Comparison of ENCODE assay signal across 13 mouse cellular contexts in genomic region chr4:107756222-107756621, GRCm38 (mm10). TPM values are rescaled to one million over a fixed set of nuclear protein-coding genes. Genes with fewer than 3 reads are reported as not detected.
DNase-seq lines count a peak whose midpoint lies in the region; ATAC-seq and TF ChIP-seq lines count a peak whose summit lies in the region.
"Had no signal": no experiment of that assay in that cellular context is flagged by ENCODE, and none has a peak within 500 bp of the region (broad histone marks: within the 10 kb centered on the region; RNA-seq: fewer than 3 reads in every experiment).

No protein-coding gene starts in this region.

- H3K36me3 ChIP-seq in kidney, embryonic 16.5 days (ENCODE audit: insufficient read depth, low read length), result no peaks in the 10 kb centered on the region
- H3K36me3 ChIP-seq in kidney, adult 2 months (ENCODE audit: control insufficient read depth, insufficient read depth, low read length), result no peaks in the 10 kb centered on the region
- H3K36me3 ChIP-seq in embryonic facial prominence, embryonic 10.5 days (replicated peaks), result no peaks in the 10 kb centered on the region
- no peaks in the 10 kb centered on the region for H3K36me3 ChIP-seq in hindbrain, embryonic 13.5 days
- H3K36me3 ChIP-seq in midbrain, embryonic 16.5 days (ENCODE audit: control insufficient read depth, insufficient read depth, low read length), result no peaks in the 10 kb centered on the region
- H3K36me3 ChIP-seq: embryonic facial prominence, embryonic 13.5 days; heart, embryonic 15.5 days; liver, embryonic 15.5 days had no signal

- H3K4me2 ChIP-seq in kidney, embryonic 16.5 days (replicated peaks; ENCODE audit: low read depth, low read length), result no peak overlapping the region
- no peak overlapping the region for H3K4me2 ChIP-seq in hindbrain, embryonic 13.5 days
- H3K4me2 ChIP-seq in midbrain, embryonic 16.5 days (ENCODE audit: low read length), result no peak overlapping the region
- H3K4me2 ChIP-seq: embryonic facial prominence, embryonic 13.5 days; heart, embryonic 15.5 days; liver, embryonic 15.5 days had no signal

- H3K9ac ChIP-seq in kidney, embryonic 16.5 days (replicated peaks; ENCODE audit: low read length), result peak overlapping the region; percentile 0; the same call in 1 of the 2 replicates
- 0 out of 2 replicates have a peak overlapping the region, but pooled peaks have one; percentile 24 for H3K9ac ChIP-seq in hindbrain, embryonic 13.5 days
- no peak overlapping the region for H3K9ac ChIP-seq in midbrain, embryonic 16.5 days (ENCODE audit: low read depth, low read length)
- H3K9ac ChIP-seq: embryonic facial prominence, embryonic 13.5 days; heart, embryonic 15.5 days; liver, embryonic 15.5 days had no signal

- ATAC-seq in kidney, embryonic 16.5 days (ENCODE audit: low FRiP score, low TSS enrichment), result no peak
- peak; percentile 44; the same call in 1 of the 2 replicates for ATAC-seq in hindbrain, embryonic 13.5 days (ENCODE audit: low FRiP score)
- 0 out of 2 replicates have a peak, but pooled peaks have one; percentile 11 for ATAC-seq in midbrain, embryonic 16.5 days

- H3K27me3 ChIP-seq in kidney, embryonic 16.5 days (ENCODE audit: insufficient read depth, low read length), result no peaks in the 10 kb centered on the region
- H3K27me3 ChIP-seq in kidney, adult 2 months (replicated peaks; ENCODE audit: control insufficient read depth, insufficient read depth, low read length), result no peaks in the 10 kb centered on the region
- peaks cover 50% of the 10 kb centered on the region for H3K27me3 ChIP-seq in embryonic facial prominence, embryonic 10.5 days (replicated peaks; ENCODE audit: low read depth, poor library complexity, severe bottlenecking)
- H3K27me3 ChIP-seq in hindbrain, embryonic 13.5 days, result peaks cover 35% of the 10 kb centered on the region
- no peaks in the 10 kb centered on the region for H3K27me3 ChIP-seq in midbrain, embryonic 16.5 days (ENCODE audit: control insufficient read depth, insufficient read depth, low read depth, low read length)

- TF ChIP-seq CTCF in kidney, adult 2 months (conservative IDR thresholded peaks at IDR 0.05; ENCODE audit: insufficient read depth, insufficient read length, low read depth, low read length), result no peak
- no peak for TF ChIP-seq CTCF in gastrocnemius, adult 2 months (IDR thresholded peaks at IDR 0.05)

- WGBS in kidney, embryonic 16.5 days, result 9% methylated on average over 10 of the region's 10 CpGs
- WGBS in kidney, adult 2 months, result 28% methylated on average over 10 of the region's 10 CpGs
- 17% methylated on average over 10 of the region's 10 CpGs for WGBS in embryonic facial prominence, embryonic 10.5 days
- 10% methylated on average over 10 of the region's 10 CpGs for WGBS in hindbrain, embryonic 13.5 days
- WGBS in midbrain, embryonic 16.5 days, result 17% methylated on average over 9 of the region's 10 CpGs

- no peak overlapping the region for H3K4me3 ChIP-seq in kidney, embryonic 16.5 days (ENCODE audit: low read length)
- no peak overlapping the region for H3K4me3 ChIP-seq in kidney, adult 2 months (ENCODE audit: insufficient read depth, low read depth, low read length)
- no peak overlapping the region; the same call in 1 of the 2 replicates for H3K4me3 ChIP-seq in embryonic facial prominence, embryonic 10.5 days
- no peak overlapping the region for H3K4me3 ChIP-seq in hindbrain, embryonic 13.5 days
- H3K4me3 ChIP-seq in midbrain, embryonic 16.5 days (ENCODE audit: low read depth, low read length), result no peak overlapping the region
- H3K4me3 ChIP-seq in gastrocnemius, adult 2 months, result no peak overlapping the region
- H3K4me3 ChIP-seq: embryonic facial prominence, embryonic 13.5 days; heart, embryonic 15.5 days; liver, embryonic 15.5 days had no signal

- intact Hi-C loops in gastrocnemius, adult 2 months (cut with DNase I), result no loop called here

- no peaks in the 10 kb centered on the region for H3K9me3 ChIP-seq in kidney, embryonic 16.5 days (ENCODE audit: low read length)
- H3K9me3 ChIP-seq in embryonic facial prominence, embryonic 10.5 days, result no peaks in the 10 kb centered on the region
- no peaks in the 10 kb centered on the region for H3K9me3 ChIP-seq in hindbrain, embryonic 13.5 days
- no peaks in the 10 kb centered on the region for H3K9me3 ChIP-seq in midbrain, embryonic 16.5 days (replicated peaks; ENCODE audit: control insufficient read depth, low read length, poor library complexity, severe bottlenecking)
- H3K9me3 ChIP-seq: embryonic facial prominence, embryonic 13.5 days; heart, embryonic 15.5 days; liver, embryonic 15.5 days had no signal

- no peak overlapping the region for H3K27ac ChIP-seq in kidney, embryonic 16.5 days (ENCODE audit: low read length)
- H3K27ac ChIP-seq in kidney, adult 2 months (ENCODE audit: insufficient read depth, low read depth, low read length), result no peak overlapping the region
- H3K27ac ChIP-seq in embryonic facial prominence, embryonic 10.5 days (replicated peaks), result no peak overlapping the region; the same call in 1 of the 2 replicates
- 0 out of 2 replicates have a peak overlapping the region, but pooled peaks have one; percentile 12 for H3K27ac ChIP-seq in hindbrain, embryonic 13.5 days
- no peak overlapping the region for H3K27ac ChIP-seq in midbrain, embryonic 16.5 days (ENCODE audit: low read length)
- H3K27ac ChIP-seq in gastrocnemius, adult 2 months, result no peak overlapping the region
- H3K27ac ChIP-seq: embryonic facial prominence, embryonic 13.5 days; heart, embryonic 15.5 days; liver, embryonic 15.5 days had no signal

- no peak for DNase-seq in kidney, adult 2 months
- peak; percentile 46 for DNase-seq in embryonic facial prominence, embryonic 10.5 days (ENCODE audit: low spot score)
- no peak for DNase-seq in left cerebral cortex, adult 18-20 months (ENCODE audit: low spot score in 2 of 2)
- no peak for DNase-seq in MN1 (ENCODE audit: low spot score)
- no peak for DNase-seq in gastrocnemius, adult 2 months
- DNase-seq: cerebellum, adult 2 months; thymus, postnatal 25 days had no signal

- H3K4me1 ChIP-seq in kidney, embryonic 16.5 days (ENCODE audit: insufficient read depth, low read length), result peaks cover 6% of the 10 kb centered on the region; the same call in 1 of the 2 replicates
- no peaks in the 10 kb centered on the region for H3K4me1 ChIP-seq in kidney, adult 2 months (ENCODE audit: control insufficient read depth, insufficient read depth, low read length)
- peaks cover 31% of the 10 kb centered on the region for H3K4me1 ChIP-seq in embryonic facial prominence, embryonic 10.5 days
- H3K4me1 ChIP-seq in hindbrain, embryonic 13.5 days (replicated peaks), result peaks cover 33% of the 10 kb centered on the region
- H3K4me1 ChIP-seq in midbrain, embryonic 16.5 days (ENCODE audit: control insufficient read depth, insufficient read depth, low read length), result peaks cover 10% of the 10 kb centered on the region
- H3K4me1 ChIP-seq: heart, embryonic 15.5 days had no signal

- no peak for TF ChIP-seq POLR2A in kidney, adult 2 months (IDR thresholded peaks at IDR 0.05; ENCODE audit: low read depth, low read length)

RNA-seq across cellular contexts. Expression of gene Lrp8, which starts 45.8 kb away (rescaled TPM):
- 1.1 and 1.2 TPM in 2 replicates for polyA plus RNA-seq in kidney, embryonic 16.5 days (2015; fragmentation: Nextera tagmentation; extraction: Ambion mirVana)
- polyA plus RNA-seq in kidney, adult 2 months (2012; rRNA removed), result 2.8 and 3.6 TPM in 2 replicates
- 7.4 and 8.5 TPM in 2 replicates for polyA plus RNA-seq in embryonic facial prominence, embryonic 10.5 days (2016; fragmentation: Nextera tagmentation; extraction: Ambion mirVana)
- polyA plus RNA-seq in hindbrain, embryonic 13.5 days (2015; fragmentation: Nextera tagmentation; extraction: Ambion mirVana), result 38.4 and 41.7 TPM in 2 replicates
- polyA plus RNA-seq in midbrain, embryonic 16.5 days (2015; fragmentation: Nextera tagmentation; extraction: Ambion mirVana), result 44.4 and 56.0 TPM in 2 replicates
- total RNA-seq in left cerebral cortex, adult 18-20 months (2021), result 10 to 100 TPM; 84.3 to 94.0 TPM
- total RNA-seq in gastrocnemius, adult 2 months (2021), result under 1 TPM; 0.31 to 0.33 TPM
